Mouse (Mus musculus): ENCODE data around the gene Adsl. TPM values are rescaled to one million over a fixed set of nuclear protein-coding genes. Genes with fewer than 3 reads are reported as not detected.
"Not testable (repeated sequence)": the region's sequence is repeated elsewhere in the genome, so short reads cannot be mapped to it uniquely, and the experiment has no call there.

The Adsl gene
- polyA plus RNA-seq, 1 experiment: 174 TPM

DNA sequence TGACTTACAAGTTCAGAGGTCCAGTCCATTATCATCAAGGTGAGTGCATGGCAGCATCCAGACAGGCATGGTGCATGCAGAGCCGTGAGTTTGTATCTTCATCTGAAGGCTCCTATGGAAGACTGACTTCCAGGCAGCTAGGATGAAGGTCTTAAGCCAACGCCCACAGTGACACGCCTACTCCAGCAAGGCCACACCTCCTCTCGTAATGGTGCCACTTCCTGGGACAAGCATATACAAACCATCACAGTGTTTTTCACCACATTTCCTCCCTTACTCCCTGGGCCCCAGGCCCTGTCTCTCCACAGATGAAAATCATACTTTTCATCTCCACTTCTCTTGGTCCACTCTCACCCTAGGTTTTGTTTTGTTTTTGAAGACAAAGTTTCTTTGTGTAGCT, 26.5 kb upstream of the Adsl start:
- Histone ChIP-seq H3K27me3 (ENCODE audit: control insufficient read depth, insufficient read depth, insufficient read length) (no peaks in the 10 kb centered on the region), H3K4me3 (ENCODE audit: insufficient read depth, poor library complexity, severe bottlenecking) (no peak overlapping the region), H3ac (ENCODE audit: control insufficient read depth, insufficient read length, low read depth) (no peak overlapping the region), H3K36me3 (ENCODE audit: control insufficient read depth, insufficient read depth) (peaks cover 78% of the 10 kb centered on the region), H3K79me3 (ENCODE audit: low read depth) (no peaks in the 10 kb centered on the region), H3K79me2 (ENCODE audit: control insufficient read depth, insufficient read depth) (no peaks in the 10 kb centered on the region)
- no peak for TF ChIP-seq FOSL1 (IDR thresholded peaks at IDR 0.05; ENCODE audit: insufficient read depth, low read length, poor library complexity, severe bottlenecking)
- TF ChIP-seq CEBPB (IDR thresholded peaks at IDR 0.05; ENCODE audit: low read depth): no peak
- TF ChIP-seq MYOD1 (IDR thresholded peaks at IDR 0.05; ENCODE audit: control insufficient read depth, insufficient read length, low read depth): no peak
- TF ChIP-seq CTCF (IDR thresholded peaks at IDR 0.05; ENCODE audit: control insufficient read depth, insufficient read depth, insufficient read length): no peak
- no peak for TF ChIP-seq USF1 (IDR thresholded peaks at IDR 0.05; ENCODE audit: low read depth)
- no peak for TF ChIP-seq MAX (IDR thresholded peaks at IDR 0.05)
- no peak for TF ChIP-seq MYOG (IDR thresholded peaks at IDR 0.05; ENCODE audit: control insufficient read depth, extremely low read depth, insufficient read length)

GRCm38 (mm10) chr15:80924211-80924610, 24.1 kb upstream of the Adsl start:
- Histone ChIP-seq H3K79me2 (ENCODE audit: control insufficient read depth, insufficient read depth) (no peaks in the 10 kb centered on the region), H3K4me3 (ENCODE audit: insufficient read depth, poor library complexity, severe bottlenecking) (no peak overlapping the region), H3K36me3 (ENCODE audit: control insufficient read depth, insufficient read depth) (peaks cover 73% of the 10 kb centered on the region), H3K79me3 (ENCODE audit: low read depth) (no peaks in the 10 kb centered on the region), H3ac (ENCODE audit: control insufficient read depth, insufficient read length, low read depth) (no peak overlapping the region), H3K27me3 (ENCODE audit: control insufficient read depth, insufficient read depth, insufficient read length) (no peaks in the 10 kb centered on the region)
- no peak for TF ChIP-seq MYOD1 (IDR thresholded peaks at IDR 0.05; ENCODE audit: control insufficient read depth, insufficient read length, low read depth)
- no peak for TF ChIP-seq CTCF (IDR thresholded peaks at IDR 0.05; ENCODE audit: control insufficient read depth, insufficient read depth, insufficient read length)
- no peak for TF ChIP-seq USF1 (IDR thresholded peaks at IDR 0.05; ENCODE audit: low read depth)
- no peak for TF ChIP-seq FOSL1 (IDR thresholded peaks at IDR 0.05; ENCODE audit: insufficient read depth, low read length, poor library complexity, severe bottlenecking)
- no peak for TF ChIP-seq MAX (IDR thresholded peaks at IDR 0.05)
- TF ChIP-seq MYOG (IDR thresholded peaks at IDR 0.05; ENCODE audit: control insufficient read depth, extremely low read depth, insufficient read length): no peak
- no peak for TF ChIP-seq CEBPB (IDR thresholded peaks at IDR 0.05; ENCODE audit: low read depth)

- Histone ChIP-seq H3K4me3 (ENCODE audit: insufficient read depth, poor library complexity, severe bottlenecking) (no peak overlapping the region), H3K79me2 (ENCODE audit: control insufficient read depth, insufficient read depth) (no peaks in the 10 kb centered on the region), H3K79me3 (ENCODE audit: low read depth) (no peaks in the 10 kb centered on the region), H3ac (ENCODE audit: control insufficient read depth, insufficient read length, low read depth) (no peak overlapping the region), H3K27me3 (ENCODE audit: control insufficient read depth, insufficient read depth, insufficient read length) (no peaks in the 10 kb centered on the region), H3K36me3 (ENCODE audit: control insufficient read depth, insufficient read depth) (peaks cover 57% of the 10 kb centered on the region)
- TF ChIP-seq USF1 (IDR thresholded peaks at IDR 0.05; ENCODE audit: low read depth) (no peak), MAX (IDR thresholded peaks at IDR 0.05) (no peak), MYOG (IDR thresholded peaks at IDR 0.05; ENCODE audit: control insufficient read depth, extremely low read depth, insufficient read length) (no peak), FOSL1 (IDR thresholded peaks at IDR 0.05; ENCODE audit: insufficient read depth, low read length, poor library complexity, severe bottlenecking) (no peak), CEBPB (IDR thresholded peaks at IDR 0.05; ENCODE audit: low read depth) (no peak), CTCF (IDR thresholded peaks at IDR 0.05; ENCODE audit: control insufficient read depth, insufficient read depth, insufficient read length) (no peak)
Observed at GRCm38 (mm10) chr15:80928811-80929355, 19.4 kb upstream of the Adsl start.

- H3K79me2 ChIP-seq (ENCODE audit: control insufficient read depth, insufficient read depth): no peaks in the 10 kb centered on the region
- H3K79me3 ChIP-seq (ENCODE audit: low read depth): no peaks in the 10 kb centered on the region
- H3ac ChIP-seq (ENCODE audit: control insufficient read depth, insufficient read length, low read depth): no peak overlapping the region
- H3K27me3 ChIP-seq (ENCODE audit: control insufficient read depth, insufficient read depth, insufficient read length): no peaks in the 10 kb centered on the region
- H3K4me3 ChIP-seq (ENCODE audit: insufficient read depth, poor library complexity, severe bottlenecking): no peak overlapping the region
- H3K36me3 ChIP-seq (ENCODE audit: control insufficient read depth, insufficient read depth): peaks cover 46% of the 10 kb centered on the region
- TF ChIP-seq USF1 (IDR thresholded peaks at IDR 0.05; ENCODE audit: low read depth) (no peak), CTCF (IDR thresholded peaks at IDR 0.05; ENCODE audit: control insufficient read depth, insufficient read depth, insufficient read length) (no peak), MYOD1 (IDR thresholded peaks at IDR 0.05; ENCODE audit: control insufficient read depth, insufficient read length, low read depth) (no peak), FOSL1 (IDR thresholded peaks at IDR 0.05; ENCODE audit: insufficient read depth, low read length, poor library complexity, severe bottlenecking) (no peak), CEBPB (IDR thresholded peaks at IDR 0.05; ENCODE audit: low read depth) (no peak), MYOG (IDR thresholded peaks at IDR 0.05; ENCODE audit: control insufficient read depth, extremely low read depth, insufficient read length) (no peak), MAX (IDR thresholded peaks at IDR 0.05) (no peak)
Observed at GRCm38 (mm10) chr15:80930048-80930571, 18.2 kb upstream of the Adsl start.

DNA sequence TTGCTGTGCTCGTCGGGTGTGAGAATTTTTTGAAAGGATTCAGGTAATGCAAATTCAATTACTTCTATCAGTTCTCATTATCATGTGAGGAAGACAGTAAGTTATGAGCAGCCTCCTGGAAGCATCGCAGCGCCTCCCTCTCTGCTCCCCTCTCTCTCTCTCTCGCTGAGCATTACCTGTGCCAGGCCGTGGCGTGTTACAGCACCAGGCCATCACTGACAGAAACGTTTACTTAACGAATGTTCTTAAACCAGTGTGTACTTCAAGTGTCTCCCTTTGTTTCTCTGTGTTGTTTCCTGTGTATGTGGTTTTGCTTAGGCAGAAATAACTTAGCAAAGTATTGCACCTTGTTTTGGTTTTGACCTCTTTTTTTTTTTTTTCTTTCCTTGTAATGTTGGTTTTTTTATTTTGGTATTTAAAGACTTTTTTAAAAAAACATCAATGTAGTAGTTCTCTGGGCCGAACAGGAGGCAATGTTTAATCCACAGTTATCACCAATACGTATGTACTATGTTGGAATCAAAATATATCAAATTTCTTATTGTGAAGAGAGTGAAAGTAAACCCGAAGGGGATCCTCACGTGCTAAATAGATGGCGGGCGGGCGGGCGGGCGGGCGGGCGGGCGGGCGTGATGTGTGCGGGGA, 17.5 kb upstream of the Adsl start:
- not testable (repeated sequence) for H3K4me3 ChIP-seq (ENCODE audit: insufficient read depth, poor library complexity, severe bottlenecking); H3ac ChIP-seq (ENCODE audit: control insufficient read depth, insufficient read length, low read depth); H3K79me3 ChIP-seq (ENCODE audit: low read depth); H3K79me2 ChIP-seq (ENCODE audit: control insufficient read depth, insufficient read depth); H3K27me3 ChIP-seq (ENCODE audit: control insufficient read depth, insufficient read depth, insufficient read length)
- peaks cover 43% of the 10 kb centered on the region for H3K36me3 ChIP-seq (ENCODE audit: control insufficient read depth, insufficient read depth)
